Mouse (Mus musculus) urinary bladder, postnatal 10 days (tissue): ENCODE data around the gene Slc39a10.
A peak's percentile ranks its signal among the peaks of the same experiment; 100 is the strongest.
"Not testable (repeated sequence)": the region's sequence is repeated elsewhere in the genome, so short reads cannot be mapped to it uniquely, and the experiment has no call there.

Experiments
- DNase-seq: peaks from one replicate; pipeline ENCODE4 v3.0.0; 2022; ENCODE audit warnings: low spot score

Slc39a10 gene

GRCm38 (mm10) chr1:46864175-46864885, 28.3 kb downstream of the Slc39a10 start:
- no peak for DNase-seq

DNA sequence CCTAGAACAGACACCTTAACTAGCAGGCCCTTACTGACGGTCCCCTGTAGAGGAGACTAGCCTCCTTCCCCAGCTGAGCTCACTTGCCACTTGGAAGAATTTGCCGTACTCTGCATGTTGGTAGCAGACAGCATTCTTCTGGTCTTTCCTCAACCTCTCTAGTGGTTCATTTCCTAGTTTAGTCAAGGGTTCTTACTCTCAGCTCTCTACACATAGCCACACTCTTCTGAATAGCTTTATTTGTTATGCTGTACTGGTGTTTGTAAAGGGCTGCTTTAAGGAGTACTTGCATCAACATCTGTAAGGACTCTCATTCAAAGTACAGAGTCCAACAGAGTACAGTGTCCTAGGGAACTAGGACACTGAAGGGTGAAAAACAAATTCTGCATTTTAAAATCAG, 29.2 kb downstream of the Slc39a10 start:
- no peak for DNase-seq

DNA sequence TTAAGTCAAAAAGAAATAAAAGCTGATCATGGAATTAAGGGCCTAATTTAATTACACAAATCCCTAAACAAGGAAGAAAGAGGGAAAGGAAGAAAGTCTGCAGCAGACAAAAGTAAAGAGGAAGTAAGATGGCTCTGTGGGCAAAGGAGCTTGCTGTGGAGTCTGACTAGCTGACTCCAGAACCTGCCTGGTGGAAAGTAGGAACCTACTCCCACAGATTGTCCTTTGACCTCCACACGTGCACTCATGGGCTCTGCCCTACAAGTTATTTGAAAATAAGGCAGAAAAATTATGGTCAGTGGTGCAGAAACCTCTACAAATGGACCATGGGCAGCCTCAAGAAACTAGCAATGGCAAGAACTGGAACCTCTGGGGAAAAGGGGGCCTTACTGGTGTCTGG, 32.6 kb downstream of the Slc39a10 start:
- no peak for DNase-seq

DNA sequence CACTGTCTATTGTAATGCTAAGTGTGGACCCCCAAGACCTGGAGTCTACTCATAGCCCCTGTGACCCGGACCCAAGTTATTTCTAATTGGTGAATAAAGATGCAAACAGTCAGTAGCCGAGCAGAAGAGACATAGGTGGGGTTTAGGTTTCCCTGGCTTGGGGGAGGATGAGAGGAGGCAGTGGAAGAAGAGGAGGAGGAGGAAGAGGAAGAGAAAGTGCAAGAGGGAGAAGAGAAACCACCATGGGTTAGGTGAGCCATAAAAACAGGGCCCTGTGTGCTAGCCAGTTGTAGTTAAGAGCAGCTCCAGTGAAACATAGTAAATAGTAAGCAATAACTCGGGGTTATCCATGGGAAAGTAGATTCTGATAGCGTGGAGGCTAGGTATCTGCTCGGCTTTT, 34.1 kb downstream of the Slc39a10 start:
- no peak for DNase-seq

GRCm38 (mm10) chr1:46856498-46856897, 36.2 kb downstream of the Slc39a10 start:
- DNase-seq, result no peak

DNA sequence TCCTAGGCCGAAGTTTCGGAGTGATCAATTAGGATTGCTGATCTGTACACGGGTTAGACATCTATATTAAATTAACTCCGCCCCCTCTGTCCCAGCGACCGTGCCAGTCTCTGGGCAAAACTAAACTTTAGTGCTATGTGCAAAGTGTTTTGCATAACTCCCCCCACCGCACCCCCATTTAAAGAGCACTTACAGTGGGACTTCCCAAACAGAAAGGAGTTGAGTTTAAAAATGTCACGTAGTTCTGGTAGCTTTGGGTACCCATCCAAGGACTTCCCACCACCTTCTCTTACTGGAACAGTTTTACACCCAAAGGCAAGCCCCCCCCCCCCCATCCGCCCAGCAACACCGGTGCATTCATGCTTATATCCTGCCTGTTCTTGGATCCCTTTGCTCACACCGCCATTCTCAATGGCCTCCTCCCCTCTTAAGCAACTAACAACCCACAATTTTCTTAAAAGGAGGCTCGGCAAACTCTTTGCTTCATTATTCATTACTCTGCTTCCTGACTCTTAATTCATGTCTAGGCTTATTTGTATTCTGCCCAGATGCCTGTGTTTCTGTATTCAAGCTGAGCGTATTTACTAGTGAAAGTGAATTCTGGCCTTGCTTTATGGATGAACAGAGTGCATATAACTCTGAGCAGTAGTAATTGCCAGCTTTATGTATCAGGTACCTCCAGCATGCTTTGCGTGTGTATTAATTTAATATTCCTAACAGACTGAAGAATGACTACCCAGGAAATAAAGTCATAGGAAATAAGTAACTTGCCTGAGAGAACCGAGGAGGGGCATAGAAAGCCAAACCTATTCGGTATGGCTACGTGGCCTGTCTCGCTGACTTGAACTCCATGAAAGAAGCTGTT, 38.4 kb downstream of the Slc39a10 start:
- no peak for DNase-seq

- peak; percentile 93 for DNase-seq
These were observed 39.2 kb downstream of the Slc39a10 start for GRCm38 (mm10) chr1:46853317-46854035.

DNA sequence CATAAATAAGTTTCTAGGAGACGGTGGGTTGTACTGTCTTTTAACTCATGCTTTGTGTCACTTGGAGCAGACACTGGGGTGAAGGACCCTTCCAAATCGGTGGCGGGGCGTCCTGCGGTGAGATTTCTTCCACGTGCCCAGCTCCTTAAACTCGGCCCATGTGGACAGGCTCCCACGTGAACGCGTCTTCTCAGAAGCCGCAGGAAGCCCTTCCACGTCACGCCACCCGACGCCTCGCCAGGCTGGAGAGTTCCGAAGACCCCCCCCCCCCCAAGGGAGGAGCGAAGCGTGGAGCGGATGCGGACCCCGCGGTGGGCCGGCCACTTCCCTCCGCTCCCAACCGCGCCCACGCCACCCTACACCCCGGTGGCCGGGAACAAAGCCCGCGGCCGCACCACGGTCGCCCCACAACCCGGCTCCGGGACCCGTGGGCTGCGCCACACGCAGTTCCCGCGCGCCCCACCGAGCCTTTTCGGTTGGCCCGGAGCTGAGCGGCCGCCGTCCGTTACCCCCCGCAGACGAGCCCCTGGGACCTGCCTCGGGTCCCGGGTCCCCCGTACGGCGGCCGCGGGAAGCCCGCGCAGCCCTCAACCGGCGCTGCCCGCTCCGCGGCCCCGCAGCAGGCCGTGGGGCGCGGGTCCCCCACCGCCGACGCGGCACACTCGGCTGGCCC, 39.9 kb downstream of the Slc39a10 start:
- DNase-seq, result peak; percentile 29

DNA sequence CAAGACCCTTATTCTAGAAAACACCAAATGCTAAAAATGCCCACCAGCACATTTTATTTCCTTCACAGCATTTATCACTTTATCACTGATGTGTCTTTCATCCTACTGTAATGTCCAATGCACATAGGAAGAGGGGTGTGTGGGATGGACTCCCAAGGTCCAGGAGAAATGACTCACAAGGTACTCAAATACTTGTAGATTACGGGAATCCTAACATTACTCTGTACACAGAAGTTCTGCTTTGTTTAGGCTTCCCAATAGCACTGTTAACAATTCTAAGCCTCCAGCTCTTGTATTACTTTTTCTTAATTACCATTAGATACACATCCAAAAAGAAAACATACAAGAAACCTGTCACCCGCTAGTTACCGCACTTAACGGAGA, 40.4 kb downstream of the Slc39a10 start:
- no peak for DNase-seq

GRCm38 (mm10) chr1:46851586-46851985, 41.1 kb downstream of the Slc39a10 start:
- no peak for DNase-seq

DNA sequence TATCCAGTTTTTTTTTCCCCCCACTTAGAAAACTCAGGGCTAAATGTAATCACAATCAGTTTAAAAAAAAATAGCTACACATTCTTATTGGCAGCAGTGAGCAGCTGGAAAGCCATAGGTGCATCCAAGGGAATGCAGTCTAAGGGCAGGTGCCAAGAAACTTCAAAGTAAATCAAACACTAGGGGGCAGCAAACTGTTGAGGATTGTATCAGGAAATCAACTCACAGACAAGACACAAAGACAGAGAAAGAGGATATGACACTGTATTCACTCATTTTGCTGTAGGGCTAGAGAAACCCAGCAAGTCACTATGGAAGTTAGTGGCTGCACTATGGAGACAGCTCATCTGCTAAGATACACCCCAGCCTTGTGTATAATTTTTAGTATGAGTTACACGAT, 42.9 kb downstream of the Slc39a10 start:
- no peak for DNase-seq

DNA sequence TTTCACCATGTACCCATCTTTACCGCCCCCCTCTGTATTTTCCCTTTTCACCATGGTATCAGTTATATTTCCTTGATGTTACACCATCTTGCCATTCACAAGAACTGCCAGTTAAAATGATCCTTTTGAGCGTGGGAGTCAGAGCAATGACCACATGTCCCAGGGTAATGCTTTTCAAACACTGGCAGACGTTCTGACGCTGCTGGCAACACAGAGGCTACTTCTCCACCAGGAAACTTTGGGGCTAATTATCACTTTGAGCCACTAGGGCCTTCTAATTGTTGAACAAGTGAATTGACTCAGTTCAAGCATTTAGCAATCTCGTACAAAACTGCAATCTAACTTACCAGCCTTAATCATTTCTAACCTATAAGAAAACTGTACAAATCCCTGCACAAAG, 47.4 kb downstream of the Slc39a10 start:
- no peak for DNase-seq

DNA sequence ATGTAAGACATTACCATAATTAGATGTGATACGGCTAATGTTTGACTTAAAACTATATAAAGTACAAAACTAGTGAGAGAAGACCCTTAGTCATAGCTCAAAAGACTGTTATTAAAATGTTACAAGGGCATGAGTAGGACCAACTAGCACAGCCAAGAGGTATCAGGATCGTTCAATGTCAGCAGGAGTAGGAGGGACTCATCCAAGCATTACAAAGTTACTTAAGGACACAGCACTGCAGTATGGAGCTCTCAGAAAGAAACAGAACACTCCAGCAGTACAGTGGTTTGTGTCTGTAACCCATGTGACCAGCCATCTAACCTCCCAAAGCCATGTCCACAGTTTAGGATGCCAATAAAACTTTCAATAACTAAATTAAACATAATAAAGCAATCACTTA, 48.4 kb downstream of the Slc39a10 start:
- no peak for DNase-seq

GRCm38 (mm10) chr1:46843406-46843805, 49.2 kb downstream of the Slc39a10 start:
- no peak for DNase-seq

GRCm38 (mm10) chr1:46831927-46832326, 60.7 kb downstream of the Slc39a10 start:
- no peak for DNase-seq

DNA sequence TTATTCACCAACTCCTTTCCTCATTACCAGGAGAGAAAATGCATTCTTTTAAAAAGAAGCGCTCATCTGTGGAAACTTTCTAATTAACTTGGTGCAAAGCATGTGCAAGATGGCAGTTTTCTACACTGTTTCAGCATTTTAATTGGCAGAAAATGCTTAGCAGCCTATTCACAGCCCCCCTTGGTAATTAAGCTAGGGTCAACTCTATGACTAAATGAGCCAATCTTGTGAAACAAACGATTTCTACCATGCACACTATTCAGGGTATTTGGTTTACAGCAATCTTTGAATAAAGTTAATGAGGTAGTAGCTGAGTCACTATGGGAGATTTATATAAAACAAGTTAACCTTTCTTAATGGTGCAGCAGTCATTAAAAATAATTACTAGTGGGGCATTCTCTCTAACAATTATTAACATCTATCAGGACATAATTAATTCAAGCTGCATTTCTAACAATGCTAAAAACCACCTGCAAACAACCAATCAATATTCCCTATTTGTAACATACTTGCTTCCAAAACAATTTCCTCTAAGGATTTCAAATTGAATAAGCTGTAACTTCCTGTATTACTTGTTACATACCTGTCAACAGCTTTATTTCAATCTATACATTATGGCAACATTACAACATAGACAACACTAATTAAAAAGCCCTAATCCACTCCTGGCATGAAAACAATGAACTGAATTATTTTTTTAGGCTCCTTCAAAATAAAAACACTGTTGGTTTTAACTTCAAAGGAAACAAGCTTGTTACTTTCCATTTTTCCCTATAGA, 62.4 kb downstream of the Slc39a10 start:
- no peak for DNase-seq

GRCm38 (mm10) chr1:46822256-46822972, 70.2 kb downstream of the Slc39a10 start:
- no peak for DNase-seq

DNA sequence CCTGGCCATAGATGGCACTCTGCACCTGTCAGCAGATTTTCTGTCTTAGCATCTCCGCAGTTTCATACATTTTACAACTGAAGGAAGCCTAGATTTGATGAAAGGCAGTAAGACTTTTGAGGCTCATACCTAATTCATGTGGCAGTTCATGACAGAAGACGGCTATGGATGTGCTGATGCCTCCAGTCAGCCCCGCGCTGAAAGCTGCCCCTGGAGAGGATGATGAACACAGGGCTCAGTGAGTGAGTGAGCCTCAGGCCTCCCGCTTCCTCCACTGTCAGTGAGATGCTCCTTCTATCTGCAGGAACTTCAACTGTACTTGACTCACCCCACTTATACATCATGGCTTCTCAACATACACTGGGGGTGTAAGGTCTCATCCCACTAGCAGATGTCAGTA, 74.7 kb downstream of the Slc39a10 start:
- DNase-seq, result no peak

GRCm38 (mm10) chr1:46808630-46809029, 84.0 kb downstream of the Slc39a10 start:
- not testable (repeated sequence) for DNase-seq

DNA sequence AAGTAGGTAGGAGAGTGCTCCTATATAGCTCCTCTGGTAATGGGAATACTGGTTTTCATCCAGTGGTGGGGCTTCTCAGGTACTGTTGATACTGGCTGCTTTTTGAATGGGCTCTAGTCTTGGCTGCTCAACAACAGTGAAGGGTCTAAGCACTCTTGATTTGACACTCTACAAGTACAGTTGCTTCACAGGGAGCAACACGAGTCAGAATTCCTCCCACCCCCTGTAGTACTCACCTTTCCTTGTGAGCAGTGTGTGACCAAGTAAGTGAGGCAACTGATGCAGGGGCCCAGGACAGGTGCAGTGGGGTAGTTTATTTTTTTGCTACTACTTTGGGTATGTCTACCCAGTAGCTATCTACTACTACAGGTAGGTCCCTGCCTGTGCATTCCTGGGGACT, 87.6 kb downstream of the Slc39a10 start:
- no peak for DNase-seq

DNA sequence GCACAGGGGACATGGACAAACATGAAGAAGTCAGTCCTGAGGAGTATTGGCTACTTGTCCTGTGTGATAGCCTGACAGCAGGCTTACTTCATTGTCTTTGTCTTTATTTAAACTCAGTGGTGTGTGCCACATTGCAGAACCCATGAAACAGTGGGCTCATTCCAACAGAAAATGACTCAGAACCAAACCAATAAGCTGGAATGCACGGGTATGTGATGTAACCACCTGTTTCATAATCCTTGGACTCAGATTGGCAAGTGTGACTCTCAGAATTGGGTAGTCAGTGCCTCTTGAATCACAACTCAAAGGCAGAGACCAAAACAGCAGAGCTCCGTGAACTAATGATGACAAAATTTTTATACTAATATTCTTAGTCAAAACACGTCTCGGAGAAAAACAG, 110.4 kb downstream of the Slc39a10 start:
- DNase-seq, result not testable (repeated sequence)
